Mouse (Mus musculus): Measurements from ENCODE around the gene Loxl4.

- TF ChIP-seq CTCF (conservative IDR thresholded peaks at IDR 0.05; ENCODE audit: insufficient read depth, insufficient read length, low read depth, low read length): no peak
- no peak for TF ChIP-seq POLR2A (IDR thresholded peaks at IDR 0.05; ENCODE audit: low read depth, low read length)
Measured at GRCm38 (mm10) chr19:42658435-42659135, 46.0 kb upstream of the Loxl4 start.
